Mouse (Mus musculus) heart, postnatal 25 days (tissue): ENCODE measurements around the gene Gpx4. TPM values are rescaled to one million over a fixed set of nuclear protein-coding genes. Genes with fewer than 3 reads are reported as not detected.
"Not testable (repeated sequence)": the region's sequence is repeated elsewhere in the genome, so short reads cannot be mapped to it uniquely, and the experiment has no call there.

Experiments used
- DNase-seq: peaks from one replicate; pipeline ENCODE4 v3.0.0; 2022; ENCODE audit warnings: low spot score
- intact Hi-C: fragments of 180-260 bp; cut with DNase I; formaldehyde crosslinking; loops from one replicate; pipeline ENCODE4 v1.15.1; 2025
- total RNA-seq, 2 experiments: library from RNA; stranded (reverse); gene quantifications; 2 replicates each; pipeline ENCODE4 v1.2.3; 2021

Gene Gpx4
- total RNA-seq, 2 experiments from 2014 or later = 691 to 812 TPM

DNA sequence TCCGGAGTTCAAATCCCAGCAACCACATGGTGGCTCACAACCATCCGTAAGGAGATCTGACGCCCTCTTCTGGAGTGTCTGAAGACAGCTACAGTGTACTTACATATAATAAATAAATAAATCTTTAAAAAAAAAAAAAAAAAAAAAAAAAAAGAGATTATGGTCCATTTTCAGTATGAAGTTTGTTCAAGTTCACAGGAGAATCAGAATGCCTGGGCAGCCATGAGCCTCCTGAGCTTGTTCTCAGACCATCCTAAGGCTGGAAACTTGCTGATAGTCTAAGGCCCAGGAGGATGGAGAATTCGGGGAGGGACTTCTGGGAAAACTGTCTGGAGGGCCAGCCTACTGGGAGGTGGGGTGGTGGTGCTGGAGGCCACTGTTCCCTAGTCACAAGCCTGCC lies 1.6 kb upstream of the Gpx4 start:
- DNase-seq, intact Hi-C loops: not testable (repeated sequence)

DNA sequence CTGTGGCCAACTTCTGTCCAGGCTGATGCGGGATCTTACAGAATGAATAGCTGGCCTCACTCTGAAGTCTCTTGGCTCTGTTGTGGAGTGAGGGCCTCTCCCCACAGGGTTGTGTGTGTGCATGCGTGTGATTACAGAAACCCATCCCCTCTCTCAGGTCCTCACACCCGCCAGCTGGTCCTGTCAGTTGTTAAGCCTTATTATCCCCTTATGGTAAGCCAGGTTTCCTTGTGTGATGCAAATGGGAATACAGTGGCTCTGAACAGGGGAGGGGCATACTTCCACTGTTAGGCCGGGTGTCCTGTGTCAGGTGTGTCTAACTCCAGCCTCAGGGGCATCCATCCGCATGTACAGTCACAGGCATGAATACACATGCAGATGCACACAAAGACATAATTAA lies 1.2 kb upstream of the Gpx4 start:
- DNase-seq = no peak
- intact Hi-C loops = no loop called here

DNA sequence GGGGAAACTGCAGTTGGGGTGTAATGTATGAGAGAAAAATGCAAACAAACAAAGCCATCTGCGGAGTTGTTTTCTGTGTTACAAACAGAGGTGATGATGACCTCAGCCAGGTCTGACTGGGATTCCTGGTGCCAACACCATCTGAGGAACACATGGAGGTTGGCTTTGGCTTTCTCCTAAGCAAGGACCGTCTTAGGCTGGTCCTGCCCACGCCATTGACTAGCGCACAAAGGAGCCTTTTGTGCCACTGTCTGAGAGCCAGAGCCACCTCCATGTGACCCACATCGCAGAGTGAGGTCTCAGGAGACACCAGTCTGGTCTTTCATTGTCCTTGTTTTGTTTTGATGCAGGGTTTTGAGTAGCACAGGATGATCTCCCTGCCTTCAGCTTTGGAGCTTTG lies 1.4 kb downstream of the Gpx4 start:
- intact Hi-C loops = no loop called here
- no peak for DNase-seq

DNA sequence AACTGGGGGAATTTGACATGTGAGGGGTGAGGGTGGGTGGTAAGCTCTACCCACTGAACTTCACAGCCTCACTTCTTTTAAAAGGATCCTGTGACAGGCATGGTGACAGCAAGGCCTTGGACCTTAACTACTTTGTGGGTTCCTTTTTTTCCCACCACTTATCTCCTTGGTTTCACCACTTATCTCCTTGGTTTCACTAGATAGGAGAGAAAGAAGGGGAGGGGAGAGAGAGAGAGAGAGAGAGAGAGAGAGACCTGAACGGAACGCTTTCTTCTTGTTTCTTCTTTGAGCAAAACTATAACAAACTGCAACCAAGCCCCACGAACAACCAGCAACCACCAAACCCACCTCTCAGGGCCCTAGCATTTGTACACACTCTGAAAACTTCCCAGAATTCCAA lies 1.9 kb downstream of the Gpx4 start:
- intact Hi-C loops = no loop called here
- no peak for DNase-seq

- no peak for DNase-seq
- intact Hi-C loops = no loop called here
These were observed 3.3 kb downstream of the Gpx4 start for GRCm38 (mm10) chr10:80050244-80050643.

DNA sequence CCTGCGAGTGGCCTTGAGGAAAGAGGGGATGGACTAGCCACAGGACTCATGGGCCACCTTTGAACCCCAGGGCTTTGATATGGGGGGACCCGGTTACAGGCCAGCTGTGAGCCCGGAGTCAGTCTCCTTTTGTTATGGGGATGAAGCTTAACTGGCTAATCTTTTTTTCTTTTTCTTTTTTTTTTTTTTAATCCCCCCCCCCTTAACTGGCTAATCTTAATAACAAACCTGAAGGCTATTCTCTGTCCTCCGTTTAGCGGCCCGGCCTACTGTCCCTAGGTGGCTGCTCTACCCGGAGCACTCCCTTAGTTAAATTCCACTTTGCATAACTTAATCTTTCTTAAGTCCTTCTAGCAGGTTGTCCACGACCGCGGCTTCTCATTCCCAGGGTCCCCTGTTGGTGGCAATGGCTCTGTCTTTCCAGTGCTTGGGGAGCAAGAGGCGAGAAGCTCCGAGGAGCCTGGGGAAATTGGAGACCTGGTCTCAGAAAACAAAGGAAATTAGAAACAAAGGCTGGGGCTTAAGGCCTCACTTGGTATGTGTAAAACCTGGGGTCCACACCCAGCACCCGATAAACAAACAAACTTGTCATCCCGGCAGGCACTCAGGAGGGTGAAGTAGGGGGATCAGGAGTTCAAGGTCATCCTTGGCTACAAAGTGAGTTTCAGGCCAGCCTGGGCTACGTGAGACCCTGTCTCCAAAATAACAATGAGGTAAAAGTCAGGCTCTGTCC lies 4.1 kb downstream of the Gpx4 start:
- DNase-seq = no peak
- intact Hi-C loops = no loop called here

- DNase-seq = no peak
- intact Hi-C loops = loop anchor here (2.0 kb wide), 1 partner anchor 13 kb away; the partner anchor contains the start of gene Polr2e
These were observed 4.8 kb downstream of the Gpx4 start for GRCm38 (mm10) chr10:80051618-80052373.

- intact Hi-C loops = loop anchor here (2.0 kb wide), 1 partner anchor 14 kb away; the partner anchor contains the start of gene Polr2e
- no peak for DNase-seq
These were observed 5.4 kb downstream of the Gpx4 start for GRCm38 (mm10) chr10:80052374-80052764.

DNA sequence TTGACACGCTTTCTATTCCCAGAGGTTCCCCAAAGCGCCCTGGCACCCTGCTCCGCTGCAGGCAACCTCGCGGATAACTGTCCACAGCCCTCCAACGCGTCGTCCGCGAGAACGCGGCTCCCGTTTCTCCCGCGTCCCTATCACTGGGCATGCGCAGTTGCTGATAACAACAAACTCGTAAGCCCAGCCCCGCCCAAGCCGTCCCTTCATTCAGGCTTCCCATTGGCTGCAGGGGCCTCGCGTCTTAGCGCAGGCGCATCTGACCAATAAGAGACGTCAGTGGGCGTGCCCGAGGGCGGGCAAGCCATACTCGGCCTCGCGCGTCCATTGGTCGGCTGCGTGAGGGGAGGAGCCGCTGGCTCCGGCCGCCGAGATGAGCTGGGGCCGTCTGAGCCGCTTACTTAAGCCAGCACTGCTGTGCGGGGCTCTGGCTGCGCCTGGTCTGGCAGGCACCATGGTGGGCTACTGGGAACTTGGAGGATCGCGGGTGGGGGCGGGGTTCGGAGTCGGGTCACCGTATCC lies 6.4 kb downstream of the Gpx4 start:
- intact Hi-C loops = loop anchor here (2.0 kb wide), 1 partner anchor 15 kb away; the partner anchor contains the start of gene Polr2e
- DNase-seq = peak; percentile 100

DNA sequence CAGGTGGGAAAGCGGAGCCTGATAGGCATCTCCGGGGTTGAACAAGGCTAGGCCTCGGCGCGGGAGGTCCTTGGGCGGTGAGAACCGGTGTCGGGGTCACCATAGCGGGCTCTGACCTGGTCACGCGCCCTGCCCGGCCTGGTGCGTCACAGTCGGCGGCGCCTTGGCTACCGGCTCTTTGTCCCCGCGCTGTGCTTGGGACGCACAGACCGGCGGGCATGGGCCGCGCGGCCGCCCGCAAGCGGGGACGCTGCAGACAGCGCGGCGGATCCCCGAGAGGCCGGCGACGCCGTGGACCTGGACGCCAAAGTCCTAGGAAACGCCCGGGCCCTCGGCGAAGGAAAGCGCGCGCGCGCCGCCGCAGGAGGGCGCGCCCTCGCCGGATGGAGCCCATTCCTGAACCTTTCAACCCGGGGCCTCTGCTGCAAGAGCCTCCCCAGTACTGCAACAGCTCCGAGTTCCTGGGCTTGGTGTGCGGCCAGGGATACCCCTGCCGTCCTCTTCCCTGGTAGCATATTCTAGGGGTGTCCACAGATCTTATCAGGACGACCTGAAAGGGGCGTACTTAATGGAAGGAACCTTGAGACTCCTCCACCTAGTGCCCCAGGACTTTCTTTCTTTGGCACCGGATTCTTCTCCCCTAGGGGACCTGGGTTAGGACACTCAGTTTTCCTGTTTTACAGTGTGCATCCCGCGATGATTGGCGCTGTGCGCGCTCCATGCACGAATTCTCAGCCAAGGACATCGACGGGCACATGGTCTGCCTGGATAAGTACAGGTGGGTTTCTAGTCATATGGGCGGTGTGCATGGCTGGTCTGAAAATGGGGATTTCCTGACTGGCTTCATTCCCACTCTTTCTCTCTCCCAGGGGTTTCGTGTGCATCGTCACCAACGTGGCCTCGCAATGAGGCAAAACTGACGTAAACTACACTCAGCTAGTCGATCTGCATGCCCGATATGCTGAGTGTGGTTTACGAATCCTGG lies 7.2 kb downstream of the Gpx4 start:
- intact Hi-C loops = loop anchor here (2.0 kb wide), 2 partner anchors 15 to 61 kb away; partner anchors contain the start of genes Polr2e and Stk11
- DNase-seq = peak; percentile 49

DNA sequence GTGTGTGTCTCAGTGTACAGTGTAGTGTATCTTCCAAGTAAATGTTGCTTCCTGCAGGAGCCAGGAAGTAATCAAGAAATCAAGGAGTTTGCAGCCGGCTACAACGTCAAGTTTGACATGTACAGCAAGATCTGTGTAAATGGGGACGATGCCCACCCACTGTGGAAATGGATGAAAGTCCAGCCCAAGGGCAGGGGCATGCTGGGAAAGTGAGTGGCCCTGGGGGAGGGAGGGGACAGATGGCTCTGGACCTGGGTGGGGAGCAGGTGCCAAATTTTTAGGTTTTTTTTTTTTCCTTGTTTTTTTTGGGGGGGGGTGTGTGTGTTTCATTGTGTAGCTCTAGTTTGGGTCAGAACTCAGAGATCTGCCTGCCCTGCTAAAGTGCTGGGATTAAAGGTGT lies 7.9 kb downstream of the Gpx4 start:
- DNase-seq = not testable (repeated sequence)
- intact Hi-C loops = loop anchor here (2.0 kb wide), 1 partner anchor 60 kb away; the partner anchor contains the start of gene Stk11

GRCm38 (mm10) chr10:80055364-80055763 lies 8.4 kb downstream of the Gpx4 start:
- intact Hi-C loops = loop anchor here (2.0 kb wide), 1 partner anchor 59 kb away; the partner anchor contains the start of gene Stk11
- no peak for DNase-seq

DNA sequence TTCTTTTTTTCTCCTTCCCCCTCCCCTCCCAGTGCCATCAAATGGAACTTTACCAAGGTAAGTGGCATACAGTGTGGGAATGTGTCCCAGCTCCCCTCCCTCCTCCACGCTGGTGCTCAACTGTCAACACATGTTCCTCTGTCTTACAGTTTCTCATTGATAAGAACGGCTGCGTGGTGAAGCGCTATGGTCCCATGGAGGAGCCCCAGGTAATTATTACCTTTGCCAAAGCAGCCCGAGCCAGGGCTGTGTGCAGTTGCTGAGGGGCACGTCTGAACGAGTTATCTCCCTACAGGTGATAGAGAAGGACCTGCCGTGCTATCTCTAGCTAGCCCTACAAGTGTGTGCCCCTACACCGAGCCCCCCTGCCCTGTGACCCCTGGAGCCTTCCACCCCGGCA lies 8.9 kb downstream of the Gpx4 start:
- intact Hi-C loops = loop anchor here (2.0 kb wide), 1 partner anchor 59 kb away; the partner anchor contains the start of gene Stk11
- no peak for DNase-seq

- no peak for DNase-seq
These were observed 9.5 kb downstream of the Gpx4 start for GRCm38 (mm10) chr10:80056506-80056905.

DNA sequence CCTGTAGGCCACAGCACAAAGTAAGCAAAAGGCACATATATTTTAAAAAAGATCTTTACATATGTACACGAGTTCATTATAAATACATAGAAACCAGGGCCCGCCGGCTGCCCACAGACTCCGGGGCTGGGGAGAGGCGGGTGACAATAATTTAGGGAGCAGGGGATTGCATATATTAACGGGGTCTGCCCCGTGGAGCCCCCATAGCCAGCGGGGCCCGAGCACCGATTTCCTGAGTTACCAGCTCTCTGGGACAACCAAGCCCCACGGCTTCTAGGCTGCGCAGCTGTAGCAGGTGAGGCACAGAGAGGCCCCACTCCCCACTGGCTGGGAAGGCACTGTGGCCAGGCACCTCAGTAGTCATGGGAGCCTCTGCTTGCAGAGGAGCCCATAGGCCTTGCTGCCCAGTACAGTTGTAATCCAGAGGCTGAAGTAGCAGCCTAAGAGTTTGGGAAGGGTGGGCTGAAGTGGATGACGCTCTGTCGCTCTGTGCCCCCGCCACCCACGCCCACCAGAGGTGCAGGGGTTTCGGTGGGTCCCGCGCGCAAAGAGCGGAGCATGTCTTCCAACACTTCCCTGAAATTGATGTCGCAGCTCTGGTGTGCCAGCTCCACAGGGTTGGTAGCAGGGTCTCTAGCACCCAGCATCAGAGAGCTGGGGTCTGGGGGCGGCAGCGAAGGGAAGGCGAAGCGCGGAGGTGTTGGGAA lies 10.2 kb downstream of the Gpx4 start:
- DNase-seq = no peak
- intact Hi-C loops = no loop called here

More at GRCm38 (mm10) chr10:80056506-80056905, 9.5 kb downstream of the Gpx4 start:
- intact Hi-C loops = no loop called here

DNA sequence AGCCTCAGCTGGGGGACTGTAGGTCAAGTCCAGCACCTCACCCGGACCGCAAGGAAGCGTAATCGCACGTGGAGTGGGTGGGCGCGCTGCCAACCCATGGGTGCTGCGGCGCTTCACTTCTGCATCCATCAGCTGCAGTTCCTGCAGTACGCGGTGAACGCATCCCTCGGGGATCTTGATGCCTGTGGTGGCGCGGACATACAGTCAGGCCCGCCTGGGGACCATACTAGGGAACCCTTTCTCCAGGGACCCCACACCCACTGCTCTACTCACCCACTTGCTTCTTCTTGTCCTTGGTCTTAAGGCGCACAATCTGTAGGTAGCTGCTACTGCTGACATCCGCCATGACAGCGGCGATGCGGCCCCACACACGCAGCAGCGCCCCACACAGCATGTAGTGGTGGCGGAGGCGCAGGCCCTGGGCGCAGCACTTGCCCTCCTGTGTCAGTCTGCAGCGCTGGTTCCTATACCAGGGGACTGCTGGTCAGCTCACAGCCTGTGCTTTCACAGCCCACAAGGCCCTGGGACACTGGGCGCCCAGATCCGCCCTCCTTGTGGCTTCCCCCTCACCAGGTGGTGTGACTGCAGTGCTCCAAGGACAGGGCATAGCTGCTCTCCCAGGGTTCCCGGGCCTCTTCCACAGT lies 10.8 kb downstream of the Gpx4 start:
- intact Hi-C loops = no loop called here
- no peak for DNase-seq

GRCm38 (mm10) chr10:80063104-80063503 lies 16.1 kb downstream of the Gpx4 start:
- DNase-seq = no peak
- intact Hi-C loops = no loop called here

DNA sequence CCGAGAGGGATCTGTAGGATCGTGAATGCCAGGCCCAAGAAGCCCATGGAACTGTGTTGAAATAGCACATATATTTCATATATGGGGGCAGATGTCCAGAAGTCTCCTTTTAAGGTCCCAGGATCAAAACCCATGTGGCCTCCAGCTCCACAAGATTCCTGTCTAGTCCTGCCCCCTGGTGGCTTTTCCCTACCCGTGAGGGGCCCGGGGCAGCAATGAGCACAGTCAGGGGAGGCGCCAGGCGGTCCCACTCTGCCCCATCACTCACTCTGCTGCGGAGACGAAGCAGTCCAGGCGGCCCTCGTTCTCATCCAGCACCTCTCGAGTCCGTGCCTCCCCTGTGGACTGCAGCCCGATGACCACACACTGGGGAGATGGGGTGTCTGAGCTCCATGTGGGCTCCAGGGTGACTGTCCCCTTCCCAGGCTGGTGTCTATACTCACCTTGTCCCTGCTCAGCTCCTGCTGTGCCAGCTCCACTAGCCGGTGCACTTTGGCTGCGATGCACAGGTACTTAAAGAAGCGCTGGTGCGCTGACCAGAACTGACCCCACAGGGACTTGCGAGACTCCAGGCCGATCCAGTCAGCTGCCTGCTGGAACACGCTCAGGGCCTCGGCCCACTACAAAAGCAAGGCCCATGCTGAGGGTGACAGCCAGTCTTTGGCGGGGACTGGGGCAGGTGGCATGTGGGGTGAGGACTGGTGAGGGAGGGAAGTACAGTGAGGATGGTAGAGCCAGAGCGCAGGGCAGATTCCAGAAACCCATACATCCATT lies 17.1 kb downstream of the Gpx4 start:
- intact Hi-C loops = no loop called here
- DNase-seq = no peak
